Mouse (Mus musculus) lung, postnatal 36 days (tissue): ENCODE measurements around the gene Pold2.

Source experiments
- DNase-seq: peaks from one replicate; pipeline ENCODE4 v3.0.0; 2022; ENCODE audit warnings: mixed read lengths

Gene Pold2

DNA sequence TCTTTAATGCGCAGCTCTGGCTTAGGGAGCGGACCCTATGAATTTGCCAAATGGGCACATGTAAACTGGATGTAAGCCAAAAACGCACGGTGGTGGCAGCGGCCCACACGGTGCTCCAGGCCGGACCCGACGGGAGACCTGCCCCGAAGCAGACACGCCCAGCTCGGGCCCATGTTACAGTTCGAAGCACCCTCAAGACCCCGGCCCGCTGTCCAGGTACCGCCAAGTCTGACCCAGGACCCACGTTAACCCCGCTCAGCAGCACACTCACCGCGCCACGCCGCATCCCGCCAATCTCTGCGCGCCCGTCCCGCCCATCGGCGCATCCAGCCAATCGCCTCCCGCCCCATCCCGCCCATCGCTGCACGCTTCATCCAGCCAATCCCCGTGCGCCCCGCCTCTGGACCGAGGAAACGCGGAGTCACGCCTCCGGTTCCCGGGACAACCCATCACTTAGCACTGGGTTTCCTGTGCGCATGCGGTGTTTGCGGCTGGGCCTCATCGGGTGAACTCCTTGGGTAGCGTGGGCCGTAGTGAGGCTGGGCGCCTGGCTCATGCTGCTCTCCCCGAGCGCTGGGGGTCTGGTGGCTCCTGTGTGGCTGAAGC lies at the start of gene Pold2:
Gene Pold2, minus strand, starts transcription at position 372 of the 606 bp plus-strand sequence.
- DNase-seq, result peak; percentile 99

DNA sequence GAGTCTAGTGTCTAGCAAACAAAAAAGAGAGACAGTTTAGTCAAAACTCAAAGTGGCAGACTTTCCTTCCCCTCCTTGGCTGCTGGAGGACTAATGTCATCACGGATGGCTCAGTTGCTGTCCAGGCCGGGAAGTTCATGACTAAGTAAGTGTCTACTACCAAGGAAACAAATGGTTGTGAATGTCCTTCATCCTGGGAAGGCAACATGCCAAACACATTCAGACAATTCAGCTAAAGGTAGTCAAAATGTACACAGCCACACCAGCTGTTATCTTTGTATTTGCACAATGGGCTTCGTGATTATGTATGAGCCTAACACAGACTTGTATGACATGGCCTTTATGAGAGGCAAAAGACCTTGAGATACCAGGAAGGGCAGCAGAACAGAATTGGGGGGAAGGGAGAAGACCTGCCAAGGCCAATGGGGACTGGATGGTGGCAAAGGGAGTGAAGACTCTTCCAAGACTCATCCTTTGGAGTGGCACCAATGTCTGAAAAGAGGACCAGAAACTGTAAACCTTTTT lies 48.7 kb upstream of the Pold2 start:
- no peak for DNase-seq

DNA sequence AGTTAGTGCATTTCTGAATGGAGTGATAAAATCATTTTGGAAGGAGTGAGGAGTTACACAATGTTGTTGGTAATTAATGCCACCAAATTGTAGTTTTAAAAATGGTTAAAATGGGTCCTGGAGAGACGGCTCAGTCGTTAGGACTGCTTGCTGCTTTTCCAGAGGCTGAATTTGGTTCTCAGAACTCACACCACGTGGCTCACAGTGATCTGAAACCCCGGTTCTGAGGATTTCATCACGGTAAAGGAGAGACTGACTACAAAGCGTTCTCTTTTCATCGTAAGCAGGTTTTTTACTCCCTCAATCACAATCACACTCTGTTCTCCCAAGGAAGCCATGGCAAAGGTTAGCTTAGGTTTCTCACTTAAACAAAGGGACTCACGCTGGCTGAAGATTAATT lies 46.6 kb upstream of the Pold2 start:
- no peak for DNase-seq

DNA sequence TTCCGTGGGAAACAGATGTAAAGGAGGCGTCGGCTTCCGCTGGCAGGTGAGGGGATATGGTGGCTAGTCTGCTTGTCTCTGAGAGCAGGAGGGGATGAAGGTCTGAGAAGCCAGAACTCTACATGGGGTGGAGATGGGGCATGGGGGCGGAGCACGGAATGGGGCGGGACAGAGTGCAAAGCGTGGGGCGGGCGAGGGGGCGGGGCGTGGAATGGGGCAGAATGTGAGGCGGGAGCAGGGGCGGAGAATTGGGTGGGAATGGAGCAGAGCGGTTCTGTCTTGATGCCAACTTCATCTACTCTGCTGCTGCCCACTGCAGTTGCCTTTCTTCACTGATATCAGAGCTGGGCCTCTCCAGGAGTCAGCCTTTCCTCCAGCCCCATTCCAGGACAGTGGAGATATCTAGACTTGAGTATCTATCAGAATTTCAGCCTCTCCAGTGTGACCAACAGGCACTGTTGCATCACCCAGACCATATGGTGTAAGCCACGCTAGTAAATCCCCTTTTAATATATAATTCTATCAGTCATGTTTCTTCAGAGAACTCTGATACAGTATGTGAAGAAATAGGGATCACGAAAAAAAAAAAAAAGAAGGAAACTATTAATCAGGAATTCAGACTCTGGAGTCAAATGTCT lies 42.4 kb upstream of the Pold2 start:
- peak; percentile 27 for DNase-seq

DNA sequence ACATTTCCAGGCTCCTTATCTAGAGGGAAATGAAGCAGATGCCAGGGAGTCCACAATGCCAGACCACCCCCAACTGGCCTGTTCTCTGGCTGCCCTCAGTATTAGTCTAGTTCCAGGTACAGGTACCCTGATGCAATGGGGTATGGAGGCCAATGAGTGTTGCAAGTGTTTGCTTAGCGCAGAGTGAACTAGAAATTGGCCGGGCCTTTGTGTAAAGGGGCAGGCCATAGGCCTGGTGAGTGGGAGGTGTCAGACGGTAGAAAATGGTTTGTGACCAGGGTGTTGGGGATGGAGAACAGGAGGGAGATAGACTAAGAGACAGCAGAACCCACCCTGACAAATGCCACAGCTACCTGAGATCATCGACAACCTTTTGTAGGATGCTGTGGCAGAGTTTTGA lies 41.5 kb upstream of the Pold2 start:
- peak; percentile 64 for DNase-seq

DNA sequence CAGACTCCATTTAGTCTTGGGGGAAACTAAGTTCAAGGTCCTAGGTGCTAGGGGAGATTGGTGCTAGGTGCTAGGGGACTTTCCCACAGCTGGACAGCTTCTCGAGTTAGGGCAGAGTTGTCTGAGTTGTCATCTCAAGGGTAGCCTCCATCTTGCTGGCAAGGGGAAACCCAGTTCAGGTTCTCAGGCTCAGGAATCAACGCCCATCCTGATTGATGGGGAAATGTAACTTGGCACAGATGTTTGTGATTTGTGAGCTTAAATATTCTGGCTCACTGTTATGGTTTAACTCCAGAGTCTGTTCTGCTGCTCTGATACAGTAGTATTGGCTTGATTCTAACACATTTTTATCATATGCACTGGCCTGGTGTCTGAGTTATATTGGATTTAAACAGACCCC lies 40.0 kb upstream of the Pold2 start:
- DNase-seq, result no peak

DNA sequence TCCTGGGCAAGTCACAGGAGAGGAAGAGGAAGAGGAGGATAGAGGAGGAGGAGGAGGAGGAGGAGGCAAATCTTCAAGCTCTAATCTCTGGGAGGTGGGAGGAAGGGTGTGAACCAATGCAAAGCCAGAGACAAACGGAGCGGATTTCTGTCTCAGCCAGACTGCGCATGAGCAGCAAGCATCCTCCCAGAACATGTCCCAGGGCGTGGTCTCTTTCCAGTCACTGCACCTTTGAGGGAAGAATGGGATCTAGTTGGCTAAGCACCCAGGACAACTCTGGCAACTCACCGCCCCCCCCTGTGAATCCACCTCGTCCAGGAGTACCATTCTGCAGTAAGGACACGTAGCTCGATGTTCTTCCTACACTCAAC lies 38.1 kb upstream of the Pold2 start:
- DNase-seq, result no peak

DNA sequence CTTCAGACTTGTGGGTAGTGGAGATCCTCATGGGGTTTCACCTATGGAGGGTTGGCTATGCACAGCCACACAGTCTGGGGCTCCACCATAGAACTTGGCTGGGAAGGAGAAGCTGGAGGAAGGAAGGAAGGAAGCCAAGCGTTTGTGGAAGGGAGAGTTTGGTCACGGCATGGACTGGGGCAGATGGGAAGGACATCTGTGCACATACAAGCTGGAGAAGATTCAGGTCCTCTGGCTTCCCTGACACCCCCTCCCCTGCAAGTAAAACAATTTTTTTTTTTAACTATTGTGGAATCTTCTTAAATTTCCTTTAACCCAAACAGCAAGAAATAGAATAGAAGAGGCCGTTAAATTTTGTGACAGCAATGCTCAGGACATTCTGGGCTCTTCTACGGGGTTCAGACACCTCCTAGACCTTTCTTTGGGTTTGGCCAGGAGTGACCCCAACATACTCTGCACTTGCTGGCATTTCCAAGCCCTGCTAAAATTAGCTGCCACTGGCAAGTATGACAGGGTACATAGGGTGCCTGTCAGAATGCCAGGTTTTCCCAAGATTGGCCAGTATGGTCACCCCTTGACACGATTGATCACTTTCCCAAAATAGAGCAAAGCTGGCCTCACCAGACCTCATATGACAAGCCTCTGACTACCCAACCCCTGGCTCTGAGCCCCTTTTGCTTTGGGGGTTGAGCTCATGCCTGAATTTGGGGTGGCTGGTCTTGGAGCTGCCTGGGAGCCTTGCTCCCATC lies 37.5 kb upstream of the Pold2 start:
- no peak for DNase-seq

DNA sequence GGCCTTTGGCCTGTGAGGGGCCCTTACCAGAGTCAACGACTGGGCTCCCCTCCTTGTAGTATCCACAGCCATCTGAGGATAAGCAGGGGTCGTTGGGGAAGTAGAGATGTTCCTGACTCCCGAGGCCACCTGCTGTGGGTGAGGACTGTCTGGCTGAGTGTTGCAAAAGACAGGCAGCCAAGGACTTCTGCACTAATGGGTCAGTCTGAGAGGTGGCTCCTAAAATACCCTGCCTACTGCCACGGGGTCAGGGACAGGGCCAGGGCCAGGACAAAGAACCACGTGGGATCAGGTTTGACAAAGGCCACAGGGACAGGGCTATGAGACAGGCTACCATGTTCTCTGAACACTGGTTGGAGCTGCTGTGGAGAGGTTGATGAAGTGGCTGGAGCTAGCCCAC lies 36.8 kb upstream of the Pold2 start:
- DNase-seq, result no peak

DNA sequence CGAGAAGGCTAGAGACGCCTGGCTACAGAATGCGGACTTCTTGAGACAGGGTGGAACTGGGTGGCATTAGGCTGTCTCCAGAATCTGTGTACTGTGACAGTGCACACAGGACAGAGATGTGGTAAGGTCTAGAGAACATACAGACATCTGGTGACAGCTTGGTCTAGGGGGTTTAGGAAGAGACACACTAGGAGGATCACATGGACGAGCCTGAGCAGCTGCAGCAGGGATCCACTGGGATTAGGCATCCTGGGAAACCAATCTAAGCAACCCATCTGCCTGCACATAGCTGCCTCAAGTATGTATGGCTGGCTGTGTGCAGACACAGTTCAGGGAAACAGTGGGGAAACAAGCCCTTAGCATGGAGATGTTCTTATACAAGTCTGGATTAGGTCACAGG lies 35.8 kb upstream of the Pold2 start:
- DNase-seq, result no peak

DNA sequence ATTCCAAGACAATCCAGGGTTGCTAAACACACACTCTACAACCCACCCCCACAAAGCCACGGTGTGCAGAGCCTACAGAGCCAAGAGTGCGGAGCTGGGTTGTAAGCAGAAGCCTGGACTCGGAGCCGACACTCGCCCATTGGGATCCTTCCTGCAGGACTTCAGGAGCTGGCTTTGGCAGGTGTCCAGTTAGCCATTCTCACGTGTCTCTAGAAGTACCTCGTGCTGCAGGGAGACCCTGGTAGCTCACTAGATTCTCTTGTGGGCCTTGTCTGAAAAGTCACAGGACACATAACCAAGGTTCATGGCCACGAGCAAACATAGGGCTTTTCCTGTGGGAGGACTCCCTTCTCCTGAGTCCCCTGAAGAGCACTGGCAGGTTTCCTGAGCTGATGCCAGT lies 35.2 kb upstream of the Pold2 start:
- peak; percentile 24 for DNase-seq

DNA sequence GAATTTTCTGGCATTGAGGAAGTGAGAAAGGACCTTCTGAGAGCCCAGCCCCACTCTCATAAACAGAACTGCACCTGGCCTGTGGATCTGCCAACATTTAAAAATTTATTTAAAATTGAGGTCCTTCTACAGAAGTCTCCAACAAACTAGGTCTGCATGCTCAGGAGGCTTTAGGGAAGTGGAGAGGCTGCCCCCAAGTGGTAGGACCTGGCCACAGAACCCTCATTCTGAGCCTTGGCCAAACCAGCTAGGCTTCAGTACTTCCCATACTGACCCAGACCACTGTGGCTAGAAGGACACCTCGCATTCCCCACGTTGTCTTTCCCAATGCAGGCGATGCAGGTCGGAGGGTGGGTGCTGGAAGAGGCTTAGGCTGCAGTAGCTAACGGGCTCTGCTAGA lies 34.5 kb upstream of the Pold2 start:
- DNase-seq, result peak; percentile 74

DNA sequence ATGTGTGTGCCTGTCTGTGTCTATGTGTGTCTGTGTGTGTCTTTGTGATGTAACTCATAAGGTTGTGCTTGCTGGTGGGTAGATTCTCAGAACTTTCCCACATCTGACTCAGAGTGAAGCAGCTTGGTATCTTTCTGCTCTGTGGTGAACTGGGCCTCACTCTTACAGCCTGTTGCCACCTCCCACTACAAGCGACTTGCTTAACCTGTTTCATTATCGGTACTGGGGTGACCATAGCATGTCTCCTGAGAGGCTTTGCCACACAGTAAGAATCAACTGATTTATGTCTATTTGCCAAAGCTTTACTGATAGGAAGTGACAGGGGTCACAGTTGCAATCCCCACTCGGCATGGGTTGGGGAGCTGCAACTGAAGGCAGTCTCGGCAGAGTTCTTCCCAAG lies 30.6 kb upstream of the Pold2 start:
- no peak for DNase-seq

DNA sequence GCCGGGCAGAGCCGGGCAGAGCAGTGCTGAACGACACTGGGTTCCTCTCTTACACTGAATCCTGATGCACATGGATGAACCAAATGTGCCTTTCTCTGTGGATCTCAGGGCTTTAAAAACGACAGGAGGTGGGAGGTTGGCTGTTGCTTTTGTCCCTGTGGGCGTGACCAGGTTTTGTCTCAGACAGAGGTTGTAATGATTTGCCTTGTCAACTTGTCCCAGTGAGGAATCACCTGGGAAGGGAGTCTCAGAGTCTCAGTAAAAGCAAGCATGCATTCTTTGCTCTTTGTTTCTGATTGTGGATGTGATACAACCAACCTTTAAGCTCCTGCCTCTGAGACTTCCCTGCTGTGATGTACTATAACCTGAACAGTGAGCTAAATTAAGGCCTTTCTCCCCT lies 29.0 kb upstream of the Pold2 start:
- no peak for DNase-seq

DNA sequence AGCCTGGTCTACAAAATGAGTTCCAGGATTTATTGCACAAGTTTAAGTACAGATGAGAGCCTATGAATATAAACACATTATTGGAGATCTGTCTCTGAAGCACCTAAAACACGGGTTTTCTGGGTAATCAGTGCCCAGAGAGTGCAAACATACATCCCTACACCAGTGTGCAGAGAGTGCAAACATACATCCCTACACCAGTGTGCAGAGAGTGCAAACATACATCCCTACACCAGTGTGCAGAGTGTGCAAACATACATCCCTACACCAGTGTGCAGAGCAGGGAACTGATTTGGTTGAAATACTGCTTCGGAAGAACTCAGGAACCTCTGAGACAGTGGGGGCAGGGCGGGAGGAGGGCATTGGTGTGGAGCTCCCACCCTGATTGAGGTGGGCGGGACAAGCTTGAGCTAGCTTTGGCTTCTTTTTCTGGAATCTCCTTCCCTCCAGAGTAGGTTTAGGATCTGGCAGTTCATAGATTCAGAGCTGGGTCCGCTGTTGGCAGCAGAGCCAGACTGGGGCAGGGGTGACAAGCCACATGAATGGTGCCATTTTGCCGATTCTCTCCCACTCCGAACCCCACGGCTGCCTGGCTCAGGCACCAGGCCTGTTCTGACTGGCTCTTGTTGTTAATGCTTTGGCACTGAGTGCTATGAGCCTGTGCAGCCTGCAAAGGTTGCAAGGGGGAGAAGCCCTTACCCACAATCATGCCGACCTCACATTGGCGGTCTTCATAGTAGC lies 27.9 kb upstream of the Pold2 start:
- no peak for DNase-seq

DNA sequence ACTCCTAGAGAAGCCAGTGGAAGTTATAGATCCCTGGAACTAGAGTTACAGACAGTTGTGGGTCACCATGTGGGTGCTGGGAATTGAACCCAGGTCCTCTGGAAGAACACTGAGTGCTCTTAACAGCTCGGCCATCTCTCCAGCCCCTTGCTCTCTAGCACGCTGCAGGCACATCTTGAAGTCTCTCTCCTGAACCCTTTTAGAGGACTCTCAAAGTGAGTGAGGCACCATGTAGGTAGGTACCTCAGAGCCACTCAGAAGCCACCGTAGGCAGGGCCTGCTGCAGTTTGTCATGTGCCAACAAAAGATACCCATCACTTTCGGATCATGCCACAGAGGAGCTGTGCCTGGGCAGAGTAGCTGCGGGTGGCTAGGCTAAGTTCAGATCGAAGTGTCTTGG lies 26.8 kb upstream of the Pold2 start:
- no peak for DNase-seq

DNA sequence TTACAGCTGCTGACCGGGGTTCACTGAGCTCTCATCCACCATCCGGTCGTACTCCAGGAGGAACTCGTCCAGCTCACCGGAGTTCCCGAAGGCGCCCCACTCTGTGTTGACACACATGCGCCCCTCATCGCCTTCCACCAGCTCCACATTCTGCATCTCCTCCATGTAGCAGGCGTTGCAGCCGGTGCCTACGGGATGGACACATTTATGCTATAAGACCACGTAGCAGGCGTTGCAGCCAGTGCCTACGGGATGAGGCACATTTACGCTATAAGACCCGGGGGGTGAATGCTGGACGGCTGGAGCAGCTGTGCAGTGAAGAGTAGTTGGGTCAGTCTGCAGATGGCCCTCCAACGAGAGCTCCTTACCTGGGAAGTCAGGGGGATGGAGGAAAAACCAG lies 26.3 kb upstream of the Pold2 start:
- DNase-seq, result no peak

DNA sequence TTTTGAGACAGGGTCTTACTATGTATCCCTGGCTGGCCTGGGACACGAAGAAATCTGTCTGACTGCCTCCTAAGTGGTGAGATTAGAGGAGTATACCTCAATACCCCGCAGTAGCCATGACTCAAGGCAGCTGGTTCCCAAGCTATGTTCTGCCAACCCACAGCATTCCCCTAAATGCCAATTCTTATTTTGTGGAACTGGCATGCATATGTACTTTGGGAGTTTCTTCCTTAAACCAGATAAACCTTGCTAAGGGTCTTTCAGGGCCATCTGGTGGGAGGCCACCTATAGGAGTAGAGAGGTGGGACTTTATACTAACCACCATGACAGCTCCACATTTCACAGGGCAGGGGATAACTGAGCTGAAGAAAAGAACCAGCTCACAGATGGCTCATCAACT lies 25.8 kb upstream of the Pold2 start:
- no peak for DNase-seq

DNA sequence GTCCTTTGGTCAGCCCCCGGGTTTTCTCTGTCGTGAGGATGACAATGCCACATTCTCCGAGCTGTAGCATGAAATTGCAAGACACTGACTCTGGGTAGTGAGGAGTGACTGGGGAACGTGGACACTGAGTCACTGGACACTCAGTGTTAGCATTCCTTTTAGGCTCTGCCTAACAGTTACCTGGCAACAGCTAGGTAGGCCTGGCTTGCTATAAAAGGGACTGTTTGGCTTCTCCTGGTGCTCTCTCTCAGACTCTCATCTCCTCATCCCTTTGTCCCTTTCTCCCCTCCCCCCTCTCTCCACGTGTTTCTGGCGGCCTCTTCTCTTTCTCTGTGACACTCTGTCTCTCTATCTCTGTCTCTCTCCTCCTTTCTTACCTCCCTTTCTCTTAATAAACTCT lies 24.3 kb upstream of the Pold2 start:
- DNase-seq, result no peak

DNA sequence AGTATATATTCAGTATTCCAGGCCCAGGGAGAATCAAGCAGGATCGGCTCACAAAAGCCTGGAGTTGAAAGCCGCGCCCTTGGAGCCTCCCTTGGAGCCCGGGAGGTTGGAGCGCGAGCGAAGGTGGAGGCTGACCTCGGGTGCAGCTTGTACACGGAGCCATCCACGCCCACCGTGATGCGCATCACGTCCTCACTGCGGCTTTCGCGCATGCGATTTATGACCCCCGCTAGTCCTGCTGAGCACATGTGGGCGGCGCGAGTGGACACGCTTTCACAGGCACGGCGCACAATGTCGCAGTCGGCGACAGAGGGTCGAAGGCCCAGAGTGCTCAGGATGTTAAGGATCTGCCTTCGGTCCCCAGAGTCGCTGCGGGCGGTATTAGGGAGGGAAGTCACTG lies 23.9 kb upstream of the Pold2 start:
- DNase-seq, result no peak

DNA sequence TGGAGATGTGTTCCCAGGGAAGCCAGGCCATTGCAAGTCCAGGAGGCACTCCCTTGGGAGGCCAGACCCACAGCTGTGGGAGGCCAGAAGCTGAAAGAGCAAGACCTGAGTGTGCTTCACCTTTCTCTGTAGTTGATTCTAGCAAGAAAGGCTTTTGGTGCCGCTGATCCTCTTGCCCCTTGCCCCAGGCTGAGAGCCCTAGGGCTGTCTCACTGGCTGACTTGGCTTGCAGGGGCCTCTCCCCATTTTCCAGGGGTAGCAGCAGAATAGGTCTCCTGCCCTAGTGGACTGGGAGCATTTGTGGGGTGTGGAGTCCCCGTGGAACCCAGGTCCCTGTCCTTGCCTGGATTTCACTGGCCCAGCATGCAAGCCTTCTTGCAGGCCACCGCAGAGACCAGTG lies 23.2 kb upstream of the Pold2 start:
- DNase-seq, result no peak

DNA sequence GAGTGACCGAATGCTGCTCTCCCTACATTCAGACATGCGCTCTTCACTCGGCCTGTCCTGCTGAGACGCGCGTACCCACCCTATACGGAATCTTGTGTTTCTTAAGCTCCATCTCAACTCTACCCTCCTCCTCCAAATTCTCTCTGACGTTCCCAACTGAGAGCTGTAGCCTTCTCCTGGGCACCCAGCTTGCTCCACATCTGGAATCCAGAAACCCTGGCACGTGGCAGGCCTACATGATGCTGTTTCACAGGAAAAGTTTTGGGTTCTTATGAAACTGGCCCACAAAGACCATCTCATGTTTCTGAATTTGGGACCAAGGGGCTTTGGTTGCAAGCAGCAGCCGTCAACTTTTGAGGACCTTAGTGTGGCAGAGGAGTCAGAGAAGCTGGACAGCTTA lies 21.2 kb upstream of the Pold2 start:
- peak; percentile 26 for DNase-seq

DNA sequence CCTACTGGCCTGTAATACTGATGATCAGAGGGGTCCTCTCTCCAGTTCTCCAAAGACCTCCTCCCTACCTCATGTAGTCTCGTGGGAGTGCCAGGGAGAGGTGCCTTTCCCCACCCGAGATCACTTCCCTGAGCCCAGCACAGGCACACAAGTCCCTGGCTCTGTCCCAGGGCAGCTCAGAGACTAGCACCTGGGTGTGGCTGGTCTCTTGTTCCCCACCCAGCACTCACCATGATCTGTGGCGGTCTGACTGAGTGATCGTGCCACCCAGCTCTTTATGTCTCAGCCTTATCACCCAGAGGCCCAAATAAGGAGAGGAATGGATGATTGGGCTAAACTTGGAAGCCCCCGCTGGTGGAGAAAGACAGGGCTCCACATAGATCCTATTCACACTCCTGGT lies 20.4 kb upstream of the Pold2 start, which contains the start of gene Myl7:
Gene Myl7, minus strand, starts transcription at position 252 of the 400 bp plus-strand sequence.
- no peak for DNase-seq

DNA sequence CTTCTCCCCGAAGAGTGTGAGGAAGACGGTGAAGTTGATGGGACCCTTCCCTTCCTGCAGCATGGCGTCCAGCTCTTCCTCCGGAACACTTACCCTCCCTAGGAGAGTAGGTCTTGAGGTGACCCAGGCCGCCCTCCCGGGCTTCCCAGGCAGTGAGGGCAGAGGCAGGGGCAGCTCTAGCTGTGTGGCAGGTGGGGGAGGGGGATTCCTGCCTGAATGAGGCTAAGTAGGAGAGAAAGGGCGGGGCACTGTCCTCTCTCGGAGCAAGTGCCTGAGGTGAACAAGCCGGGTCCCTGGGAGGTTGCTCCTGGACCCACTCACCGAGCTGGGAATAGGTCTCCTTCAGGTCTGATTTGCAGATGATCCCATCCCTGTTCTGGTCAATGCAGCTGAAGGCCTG lies 19.7 kb upstream of the Pold2 start:
- no peak for DNase-seq
